Mouse (Mus musculus): ENCODE data around the gene Lck. TPM values are rescaled to one million over a fixed set of nuclear protein-coding genes. Genes with fewer than 3 reads are reported as not detected.
A peak's percentile ranks its signal among the peaks of the same experiment; 100 is the strongest.

The Lck gene
- polyA plus RNA-seq (2015; fragmentation: Nextera tagmentation; extraction: Ambion mirVana) = 6.3 and 6.9 TPM in 2 replicates

GRCm38 (mm10) chr4:129573430-129573829 lies at the start of gene Lck:
Lck (minus strand) TSS chr4:129573641.
- no peak within 1 kb of the TSS for H3K27ac ChIP-seq
- WGBS = 92% methylated on average over 8 of the region's 8 CpGs

GRCm38 (mm10) chr4:129622803-129623535 lies 49.5 kb upstream of the Lck start:
- ATAC-seq (ENCODE audit: insufficient read depth, low FRiP score, low read depth) = no peak
- 15% methylated on average over 8 of the region's 8 CpGs for WGBS
- H3K4me1 ChIP-seq = peaks cover 36% of the 10 kb centered on the region

More at GRCm38 (mm10) chr4:129573430-129573829, at the start of gene Lck:
- Histone ChIP-seq H3K4me2 (no peak within 1 kb of the TSS), H3K4me1 (no peaks in the 10 kb centered on the region), H3K27me3 (replicated peaks) (no peaks in the 10 kb centered on the region), H3K36me3 (no peaks in the 10 kb centered on the region), H3K9me3 (no peaks in the 10 kb centered on the region), H3K4me3 (replicated peaks) (no peak within 1 kb of the TSS), H3K9ac (no peak within 1 kb of the TSS)
- no peak for ATAC-seq (ENCODE audit: insufficient read depth, low FRiP score, low read depth)

DNA sequence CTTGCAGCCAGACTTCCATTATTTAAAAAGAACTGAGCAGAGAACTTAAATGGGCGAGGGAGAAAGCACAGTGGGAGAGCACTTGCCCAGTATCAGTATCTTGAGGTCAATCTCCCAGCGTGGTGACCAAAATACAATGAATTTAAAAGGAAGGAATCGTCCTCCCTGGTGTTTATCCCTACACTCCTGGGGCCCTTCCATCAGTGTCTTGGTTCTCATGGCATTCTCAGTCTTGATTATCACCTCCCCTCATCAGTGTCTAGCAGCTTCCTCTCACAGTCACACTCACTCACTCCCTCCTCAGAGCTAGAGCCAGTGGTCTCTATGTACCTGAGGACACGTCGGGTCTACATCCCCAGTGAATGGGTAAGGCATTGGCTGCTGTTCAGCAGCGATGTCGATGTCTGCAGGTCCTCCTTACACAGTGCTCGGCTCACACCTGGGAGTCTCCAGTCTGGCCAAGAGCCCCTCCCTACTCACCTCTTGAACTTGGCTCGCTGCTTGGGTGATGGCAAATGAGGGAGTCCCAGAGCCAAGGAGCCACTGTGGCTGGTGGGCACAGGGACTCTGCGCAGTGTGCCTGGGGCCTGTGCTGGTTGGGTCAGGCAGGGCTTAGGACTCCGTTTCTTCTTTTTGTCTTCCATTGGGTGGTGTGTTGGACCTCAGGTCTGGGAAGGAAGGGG lies 48.8 kb upstream of the Lck start:
- H3K27ac ChIP-seq = no peak overlapping the region

More at GRCm38 (mm10) chr4:129622803-129623535, 49.5 kb upstream of the Lck start:
- H3K36me3 ChIP-seq = peaks cover 10% of the 10 kb centered on the region; the same call in 1 of the 2 replicates
- peak overlapping the region; percentile 90 for H3K27ac ChIP-seq
- no peaks in the 10 kb centered on the region for H3K9me3 ChIP-seq
- peak overlapping the region; percentile 66 for H3K4me3 ChIP-seq (replicated peaks)
- no peaks in the 10 kb centered on the region for H3K27me3 ChIP-seq (replicated peaks)
- H3K9ac ChIP-seq = peak overlapping the region; percentile 37; the same call in 1 of the 2 replicates
- peak overlapping the region; percentile 75 for H3K4me2 ChIP-seq

DNA sequence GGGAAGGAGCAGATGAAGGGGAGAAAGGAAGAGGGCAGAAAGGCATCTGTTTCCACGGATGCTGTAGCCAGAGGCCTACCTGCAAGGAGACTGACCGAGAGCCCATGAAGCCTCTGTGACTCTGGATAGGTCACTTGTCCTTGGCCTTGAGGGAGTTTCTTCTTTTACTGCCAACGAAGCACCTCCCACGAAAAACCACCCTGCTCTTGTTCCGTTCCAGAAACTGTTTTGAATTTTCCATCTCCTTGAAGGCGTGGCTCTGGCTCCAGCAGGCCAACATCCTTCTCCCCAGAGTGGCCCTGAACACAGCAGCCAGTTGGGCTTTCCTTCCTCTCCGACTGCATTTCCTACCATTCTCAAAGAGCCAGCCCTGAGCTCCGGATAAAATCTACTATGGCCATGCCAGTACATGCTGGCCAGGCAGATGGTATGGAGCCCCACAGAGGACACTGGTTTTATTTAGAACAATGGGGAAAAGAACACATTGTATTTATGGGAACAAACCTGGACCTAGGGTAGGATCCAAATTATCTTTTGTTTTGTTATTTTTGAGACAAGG lies 47.9 kb upstream of the Lck start:
- WGBS = 74% methylated on average over 8 of the region's 8 CpGs
- peak overlapping the region; percentile 46; the same call in 1 of the 2 replicates for H3K27ac ChIP-seq

More for the DNA sequence above, 48.8 kb upstream of the Lck start:
- H3K4me1 ChIP-seq = peaks cover 36% of the 10 kb centered on the region
- H3K36me3 ChIP-seq = 0 out of 2 replicates have a peak, but pooled peaks cover 3% of the 10 kb centered on the region
- no peak for ATAC-seq (ENCODE audit: insufficient read depth, low FRiP score, low read depth)
- no peak overlapping the region; the same call in 1 of the 2 replicates for H3K4me2 ChIP-seq
- WGBS = 72% methylated on average over 11 of the region's 11 CpGs
- no peaks in the 10 kb centered on the region for H3K27me3 ChIP-seq (replicated peaks)
- H3K4me3 ChIP-seq (replicated peaks) = peak overlapping the region; percentile 66; the same call in 1 of the 2 replicates
- no peak overlapping the region for H3K9ac ChIP-seq
- H3K9me3 ChIP-seq = no peaks in the 10 kb centered on the region

DNA sequence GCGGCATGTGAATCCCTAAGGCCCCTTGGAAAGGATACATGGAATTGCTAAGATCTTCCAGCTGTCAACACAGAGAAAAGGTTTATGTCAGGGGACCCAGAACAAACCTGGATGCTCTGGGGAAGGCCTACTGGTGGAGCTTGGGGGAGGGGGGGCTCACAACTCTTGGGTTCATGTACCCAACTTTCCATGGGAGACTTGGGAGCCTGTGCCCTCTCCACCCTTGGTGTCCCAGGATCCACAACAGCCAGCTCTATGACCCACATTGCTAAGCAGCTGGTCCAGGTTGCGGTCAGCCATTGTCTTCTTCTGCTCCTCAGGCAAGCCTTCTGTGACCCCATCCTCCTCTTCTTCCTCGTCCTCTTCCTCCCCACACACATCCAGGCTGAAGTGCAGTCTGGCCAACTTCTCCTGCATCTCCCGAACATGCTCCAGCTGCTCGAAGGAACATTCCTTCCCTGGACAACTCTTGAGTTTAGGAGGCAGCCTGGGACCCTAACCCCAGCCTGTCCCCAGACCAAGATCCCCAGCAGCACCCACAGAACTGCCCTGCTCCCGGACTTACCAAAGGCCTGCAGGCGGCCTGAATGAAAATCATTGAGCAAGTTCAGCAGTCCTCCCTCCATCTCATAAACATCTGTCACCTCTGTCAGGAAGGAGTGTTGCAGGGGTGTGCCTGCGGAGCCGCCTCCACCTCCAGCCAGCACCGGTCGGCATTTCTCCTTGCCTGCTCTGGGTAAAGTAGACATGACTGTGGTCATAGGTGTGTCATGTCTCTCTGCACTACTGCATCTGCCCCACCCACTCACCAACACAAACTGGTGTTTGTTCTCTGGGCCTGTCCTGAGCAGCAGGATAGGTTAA lies 47.2 kb upstream of the Lck start:
- no peak overlapping the region for H3K4me3 ChIP-seq (replicated peaks)
- no peak for ATAC-seq (ENCODE audit: insufficient read depth, low FRiP score, low read depth)
- peak overlapping the region; percentile 46; the same call in 1 of the 2 replicates for H3K27ac ChIP-seq
- 0 out of 2 replicates have a peak overlapping the region, but pooled peaks have one; percentile 9 for H3K4me2 ChIP-seq
- H3K36me3 ChIP-seq = 0 out of 2 replicates have a peak, but pooled peaks cover 9% of the 10 kb centered on the region
- peaks cover 36% of the 10 kb centered on the region for H3K4me1 ChIP-seq
- WGBS = 79% methylated on average over 11 of the region's 11 CpGs
- no peak overlapping the region for H3K9ac ChIP-seq
- H3K9me3 ChIP-seq = no peaks in the 10 kb centered on the region
- H3K27me3 ChIP-seq (replicated peaks) = no peaks in the 10 kb centered on the region

More for the DNA sequence above, 47.9 kb upstream of the Lck start:
- Histone ChIP-seq H3K27me3 (replicated peaks) (no peaks in the 10 kb centered on the region), H3K9me3 (no peaks in the 10 kb centered on the region), H3K9ac (no peak overlapping the region), H3K4me2 (no peak overlapping the region), H3K4me3 (replicated peaks) (no peak overlapping the region), H3K36me3 (0 out of 2 replicates have a peak, but pooled peaks cover 6% of the 10 kb centered on the region), H3K4me1 (peaks cover 36% of the 10 kb centered on the region)
- ATAC-seq (ENCODE audit: insufficient read depth, low FRiP score, low read depth) = no peak

DNA sequence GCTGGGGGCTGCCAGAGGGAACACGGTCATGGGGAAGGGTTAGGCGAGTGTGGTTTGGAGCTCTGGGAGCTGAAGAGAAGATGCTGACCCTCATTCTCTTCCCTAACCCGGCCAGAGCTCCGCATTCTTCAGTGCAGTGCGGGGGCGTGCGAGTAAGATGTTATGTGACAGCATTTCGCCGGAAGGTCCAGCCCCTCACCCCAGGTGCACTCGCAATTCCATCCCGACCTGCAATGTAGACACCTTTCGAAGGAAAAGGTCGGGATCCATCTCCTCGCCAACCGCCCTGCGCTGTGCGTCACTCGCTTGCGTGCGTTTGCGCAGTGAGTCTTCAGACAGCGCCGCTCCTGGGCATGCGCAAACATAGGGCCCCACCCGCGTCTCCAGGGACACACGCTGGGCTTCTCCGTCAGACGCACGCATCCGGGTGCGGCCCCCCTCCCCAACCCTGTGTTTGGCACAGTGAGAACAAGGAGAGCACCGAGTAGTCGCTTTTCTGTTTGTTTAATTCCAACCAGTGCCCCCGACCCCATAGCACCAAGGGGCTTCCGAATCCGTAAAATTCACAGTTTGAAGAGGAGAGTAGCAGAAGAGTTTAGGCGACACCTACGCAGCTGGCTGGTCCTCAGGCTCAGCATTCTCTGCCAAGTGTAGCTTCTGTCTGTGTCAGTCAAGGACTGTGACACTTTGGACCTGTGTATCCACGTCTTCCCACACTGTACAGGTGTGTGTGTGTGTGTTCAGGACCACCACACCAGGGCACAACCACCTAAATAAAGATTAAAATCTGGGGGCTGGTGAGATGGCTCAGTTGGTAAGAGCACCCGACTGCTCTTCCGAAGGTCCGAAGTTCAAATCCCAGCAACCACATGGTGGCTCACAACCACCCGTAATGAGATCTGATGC lies 45.6 kb upstream of the Lck start, which contains the start of gene Iqcc:
Iqcc (minus strand) TSS at position 314 of the 906 bp plus-strand sequence.
- H3K4me2 ChIP-seq = peak within 1 kb of the TSS; percentile 85
- peaks cover 23% of the 10 kb centered on the region for H3K4me1 ChIP-seq
- H3K27ac ChIP-seq = peak within 1 kb of the TSS; percentile 88
- H3K9ac ChIP-seq = peak within 1 kb of the TSS; percentile 78
- no peaks in the 10 kb centered on the region for H3K9me3 ChIP-seq
- WGBS = 4% methylated on average over 44 of the region's 44 CpGs
- 0 out of 2 replicates have a peak, but pooled peaks cover 9% of the 10 kb centered on the region for H3K36me3 ChIP-seq
- H3K4me3 ChIP-seq (replicated peaks) = peak within 1 kb of the TSS; percentile 76
- no peaks in the 10 kb centered on the region for H3K27me3 ChIP-seq (replicated peaks)
- peak; percentile 87 for ATAC-seq (ENCODE audit: insufficient read depth, low FRiP score, low read depth)

DNA sequence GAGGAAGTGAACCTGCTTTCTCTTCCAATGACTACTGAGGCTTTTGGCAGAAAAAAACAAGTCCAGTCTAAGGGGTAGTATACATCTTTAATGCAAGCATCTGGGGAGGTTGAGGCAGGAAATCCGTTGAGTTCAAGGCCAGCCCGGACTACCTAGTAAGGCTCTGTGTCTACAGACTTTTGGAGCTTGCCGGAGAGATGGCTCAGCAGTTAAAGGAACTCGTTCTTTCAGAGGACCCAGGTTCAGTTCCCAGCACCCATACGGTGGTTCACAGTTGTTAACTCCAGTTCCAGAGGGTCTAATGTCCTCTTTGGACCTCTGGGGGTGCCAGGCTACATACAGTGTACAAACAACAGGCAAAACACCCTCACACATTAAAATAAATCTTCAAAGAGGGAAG lies 44.6 kb upstream of the Lck start:
- Histone ChIP-seq H3K27ac (peak overlapping the region; percentile 82; the same call in 1 of the 2 replicates), H3K27me3 (replicated peaks) (no peaks in the 10 kb centered on the region), H3K4me3 (replicated peaks) (peak overlapping the region; percentile 76), H3K9ac (peak overlapping the region; percentile 78; the same call in 1 of the 2 replicates), H3K36me3 (0 out of 2 replicates have a peak, but pooled peaks cover 9% of the 10 kb centered on the region), H3K9me3 (no peaks in the 10 kb centered on the region), H3K4me1 (peaks cover 20% of the 10 kb centered on the region), H3K4me2 (peak overlapping the region; percentile 85)
- WGBS = 93% methylated on average over 5 of the region's 5 CpGs
- no peak for ATAC-seq (ENCODE audit: insufficient read depth, low FRiP score, low read depth)

DNA sequence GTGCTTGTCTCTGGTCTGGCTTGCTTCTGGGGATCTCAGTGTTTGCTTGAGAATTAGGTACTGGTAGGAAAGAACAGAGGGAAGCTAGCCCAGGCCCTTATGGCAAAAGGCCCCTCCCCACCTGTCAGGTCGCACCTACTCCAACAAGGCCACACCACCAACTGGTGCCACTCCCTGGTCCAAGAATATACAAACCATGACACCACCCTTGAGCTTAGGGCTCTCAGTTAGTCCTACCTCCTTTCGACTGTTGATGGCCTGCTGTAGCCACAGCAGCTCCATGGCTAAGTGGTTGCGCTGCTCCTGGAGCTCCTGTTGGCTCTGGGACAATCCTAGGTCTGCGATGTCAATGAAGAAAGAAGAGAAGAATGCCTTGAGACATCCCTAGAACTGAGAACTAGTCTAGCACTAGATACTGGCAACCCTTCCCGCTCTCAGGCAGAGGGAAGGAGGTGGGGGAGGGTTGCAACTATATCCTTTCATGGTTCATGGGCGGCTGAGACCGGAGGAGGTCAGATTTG lies 43.7 kb upstream of the Lck start:
- no peak overlapping the region for H3K4me2 ChIP-seq
- H3K4me1 ChIP-seq = peaks cover 12% of the 10 kb centered on the region; the same call in 1 of the 2 replicates
- no peak for ATAC-seq (ENCODE audit: insufficient read depth, low FRiP score, low read depth)
- H3K9ac ChIP-seq = no peak overlapping the region
- no peaks in the 10 kb centered on the region for H3K27me3 ChIP-seq (replicated peaks)
- H3K9me3 ChIP-seq = no peaks in the 10 kb centered on the region
- H3K27ac ChIP-seq = no peak overlapping the region
- 0 out of 2 replicates have a peak, but pooled peaks cover 9% of the 10 kb centered on the region for H3K36me3 ChIP-seq
- WGBS = 94% methylated on average over 7 of the region's 7 CpGs
- H3K4me3 ChIP-seq (replicated peaks) = no peak overlapping the region

DNA sequence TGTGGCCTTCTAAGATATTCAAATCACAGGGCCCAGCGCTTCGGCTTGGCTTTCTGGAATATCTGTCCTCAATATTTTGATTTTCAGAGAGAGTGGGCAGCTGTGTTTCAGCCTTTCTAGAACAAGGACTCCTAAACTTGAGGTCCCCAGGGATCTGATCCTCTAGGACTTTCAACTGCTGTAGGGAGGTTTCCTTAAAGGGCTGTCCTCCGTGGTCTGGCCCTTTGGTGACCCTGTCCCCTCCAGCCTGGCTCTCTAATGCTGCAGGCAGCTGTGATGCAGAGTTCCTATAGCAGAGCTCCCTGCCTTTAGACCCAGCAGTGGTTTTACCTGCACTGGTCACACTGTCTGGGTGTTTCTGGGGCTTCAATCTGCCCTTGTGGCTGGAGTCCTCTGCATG lies 43.2 kb upstream of the Lck start:
- no peak overlapping the region for H3K9ac ChIP-seq
- H3K4me2 ChIP-seq = no peak overlapping the region
- no peak for ATAC-seq (ENCODE audit: insufficient read depth, low FRiP score, low read depth)
- no peaks in the 10 kb centered on the region for H3K9me3 ChIP-seq
- H3K4me3 ChIP-seq (replicated peaks) = no peak overlapping the region
- 95% methylated on average over 3 of the region's 3 CpGs for WGBS
- peaks cover 9% of the 10 kb centered on the region; the same call in 1 of the 2 replicates for H3K4me1 ChIP-seq
- H3K36me3 ChIP-seq = 0 out of 2 replicates have a peak, but pooled peaks cover 9% of the 10 kb centered on the region
- H3K27ac ChIP-seq = no peak overlapping the region
- no peaks in the 10 kb centered on the region for H3K27me3 ChIP-seq (replicated peaks)

- H3K36me3 ChIP-seq = 0 out of 2 replicates have a peak, but pooled peaks cover 9% of the 10 kb centered on the region
- WGBS = 86% methylated on average over 9 of the region's 9 CpGs
- peaks cover 6% of the 10 kb centered on the region; the same call in 1 of the 2 replicates for H3K4me1 ChIP-seq
- H3K4me2 ChIP-seq = no peak overlapping the region
- no peak for ATAC-seq (ENCODE audit: insufficient read depth, low FRiP score, low read depth)
- H3K9me3 ChIP-seq = no peaks in the 10 kb centered on the region
- no peak overlapping the region for H3K4me3 ChIP-seq (replicated peaks)
- H3K27me3 ChIP-seq (replicated peaks) = no peaks in the 10 kb centered on the region
- no peak overlapping the region for H3K9ac ChIP-seq
- H3K27ac ChIP-seq = no peak overlapping the region
Observed at GRCm38 (mm10) chr4:129615801-129616290, 42.4 kb upstream of the Lck start.

Measured in stomach, embryonic 15.5 days (tissue).